Mouse (Mus musculus) olfactory bulb, adult 2 months (tissue): ENCODE measurements around the gene Cracr2b.

Source experiments
- CTCF ChIP-seq: fragments of 200-500 bp; IDR thresholded peaks from 2 replicates; pipeline ENCODE4 v1.5.1; 2012; ENCODE audit warnings: low read depth, mild to moderate bottlenecking, low read length, moderate library complexity; ENCODE audit not compliant: insufficient read depth
- POLR2A ChIP-seq: fragments of 200-500 bp; IDR thresholded peaks from 2 replicates; pipeline ENCODE4 v1.6.1; 2012; ENCODE audit warnings: mild to moderate bottlenecking, low read depth, low read length, moderate library complexity; ENCODE audit not compliant: insufficient read depth

DNA sequence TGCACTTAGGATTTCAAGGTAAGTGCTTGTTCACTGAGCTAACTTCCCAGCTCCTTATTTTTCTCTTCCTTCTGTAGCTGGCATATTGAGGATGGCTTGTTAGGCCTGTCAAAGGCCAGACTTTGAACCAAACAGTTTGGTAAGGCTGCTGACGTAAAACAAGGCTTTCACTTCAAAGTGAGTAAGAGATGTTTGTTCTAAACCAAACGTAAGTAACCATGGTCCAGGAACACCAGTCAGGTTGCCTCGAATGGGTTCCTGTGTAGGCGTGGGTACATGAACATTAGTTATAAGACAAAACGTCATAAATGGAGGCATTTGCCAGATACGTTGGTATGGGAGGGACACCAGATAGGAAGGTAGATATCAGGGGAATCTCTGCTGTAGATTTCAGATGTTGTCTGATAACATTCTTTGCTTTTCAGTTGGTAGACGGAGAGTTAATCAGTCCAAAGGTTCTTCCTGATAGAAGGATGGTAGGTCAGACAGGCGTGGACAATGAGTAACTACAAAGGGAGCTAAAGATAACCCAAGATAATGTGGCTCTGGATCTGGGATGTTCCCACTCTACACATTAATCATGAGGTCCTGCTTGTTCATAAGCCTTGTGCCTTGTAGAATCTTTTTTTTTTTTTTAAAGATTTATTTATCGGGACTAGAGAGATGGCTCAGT lies 40.7 kb upstream of the Cracr2b start:
- TF ChIP-seq CTCF (no peak), POLR2A (no peak)
